In genomic region chr11:118003718-118004117, GRCm38 (mm10) we compare ENCODE assay signal across 16 mouse cellular contexts. TPM values are rescaled to one million over a fixed set of nuclear protein-coding genes. Genes with fewer than 3 reads are reported as not detected.
DNase-seq lines count a peak whose midpoint lies in the region; ATAC-seq and TF ChIP-seq lines count a peak whose summit lies in the region.
"Had no signal": no experiment of that assay in that cellular context is flagged by ENCODE, and none has a peak within 500 bp of the region (broad histone marks: within the 10 kb centered on the region; RNA-seq: fewer than 3 reads in every experiment).

No protein-coding gene starts in this region.

- no peak overlapping the region for H3K9ac ChIP-seq in heart, embryonic 16.5 days (ENCODE audit: low read length)
- no peak overlapping the region for H3K9ac ChIP-seq in kidney, embryonic 14.5 days (ENCODE audit: low read depth, low read length)
- H3K9ac ChIP-seq: forebrain, postnatal 0 days; limb, embryonic 12.5 days; stomach, embryonic 15.5 days had no signal

- H3K27ac ChIP-seq in heart, embryonic 16.5 days (ENCODE audit: low read length): peak overlapping the region; percentile 43; the same call in 1 of the 2 replicates
- H3K27ac ChIP-seq in kidney, embryonic 14.5 days (ENCODE audit: low read depth, low read length): peak overlapping the region; percentile 80
- H3K27ac ChIP-seq in small intestine, adult 2 months (ENCODE audit: insufficient read depth, low read depth, low read length): peak overlapping the region; percentile 15; the same call in 1 of the 2 replicates
- H3K27ac ChIP-seq: limb, embryonic 12.5 days; stomach, embryonic 15.5 days had no signal

- no peak for DNase-seq in heart, postnatal 4 days
- DNase-seq in lung, postnatal 10 days: peak; percentile 42
- no peak for DNase-seq in lung, postnatal 36 days
- DNase-seq in T-cell, adult 2 months (ENCODE audit: low spot score): no peak
- DNase-seq: forebrain, postnatal 0 days; gastrocnemius, postnatal 14 days; heart, postnatal 36 days; layer of hippocampus, postnatal 36 days had no signal

- ATAC-seq in heart, embryonic 16.5 days (replicated peaks; ENCODE audit: extremely low read depth, insufficient read depth, low FRiP score): no peak; the same call in 1 of the 2 replicates
- peak; percentile 56 for ATAC-seq in kidney, embryonic 14.5 days (ENCODE audit: low FRiP score, low TSS enrichment)
- ATAC-seq in frontal cortex, adult (ENCODE audit: low TSS enrichment): no peak
- ATAC-seq: forebrain, postnatal 0 days had no signal

- H3K27me3 ChIP-seq in heart, embryonic 16.5 days (ENCODE audit: control insufficient read depth, insufficient read depth, low read length): no peaks in the 10 kb centered on the region
- no peaks in the 10 kb centered on the region for H3K27me3 ChIP-seq in kidney, embryonic 14.5 days (ENCODE audit: control insufficient read depth, insufficient read depth, low read length)
- no peaks in the 10 kb centered on the region for H3K27me3 ChIP-seq in small intestine, adult 2 months (ENCODE audit: control insufficient read depth, insufficient read depth, low read length)
- H3K27me3 ChIP-seq: CH12.LX; limb, embryonic 12.5 days; stomach, embryonic 15.5 days had no signal

- H3K4me3 ChIP-seq in heart, embryonic 16.5 days (ENCODE audit: low read length): no peak overlapping the region
- no peak overlapping the region for H3K4me3 ChIP-seq in kidney, embryonic 14.5 days (ENCODE audit: low read length)
- H3K4me3 ChIP-seq in small intestine, adult 2 months (ENCODE audit: low read depth, low read length): no peak overlapping the region
- H3K4me3 ChIP-seq: erythroblast, embryonic 14.5 days; limb, embryonic 12.5 days; stomach, embryonic 15.5 days had no signal

- H3K4me1 ChIP-seq in heart, embryonic 16.5 days (ENCODE audit: control insufficient read depth, insufficient read depth, low read length): peaks cover 38% of the 10 kb centered on the region
- peaks cover 37% of the 10 kb centered on the region for H3K4me1 ChIP-seq in kidney, embryonic 14.5 days (ENCODE audit: control insufficient read depth, insufficient read depth, low read length)
- peaks cover 38% of the 10 kb centered on the region for H3K4me1 ChIP-seq in small intestine, adult 2 months (ENCODE audit: control insufficient read depth, insufficient read depth, insufficient read length, low read length)

- TF ChIP-seq CTCF in small intestine, adult 2 months (IDR thresholded peaks at IDR 0.05; ENCODE audit: extremely low read depth, insufficient read length, insufficient replicate concordance, low read depth, low read length): no peak

- peaks cover 30% of the 10 kb centered on the region for H3K36me3 ChIP-seq in heart, embryonic 16.5 days (ENCODE audit: control insufficient read depth, insufficient read depth)
- H3K36me3 ChIP-seq in kidney, embryonic 14.5 days (ENCODE audit: control insufficient read depth, insufficient read depth, low read length): peaks cover 71% of the 10 kb centered on the region
- H3K36me3 ChIP-seq in small intestine, adult 2 months (ENCODE audit: control insufficient read depth, insufficient read depth, low read length): peaks cover 55% of the 10 kb centered on the region

- no peak overlapping the region for H3K4me2 ChIP-seq in heart, embryonic 16.5 days (ENCODE audit: low read depth, low read length)
- H3K4me2 ChIP-seq in kidney, embryonic 14.5 days (replicated peaks; ENCODE audit: low read depth, low read length): no peak overlapping the region
- H3K4me2 ChIP-seq: limb, embryonic 12.5 days; stomach, embryonic 15.5 days had no signal

- TF ChIP-seq POLR2A in small intestine, adult 2 months (IDR thresholded peaks at IDR 0.05; ENCODE audit: low read depth, low read length): no peak

- WGBS in heart, embryonic 16.5 days: 25% methylated on average over 5 of the region's 5 CpGs
- WGBS in kidney, embryonic 14.5 days: 56% methylated on average over 5 of the region's 5 CpGs
- 75% methylated on average over 5 of the region's 5 CpGs for WGBS in small intestine, adult 2 months

- H3K9me3 ChIP-seq in heart, embryonic 16.5 days (replicated peaks; ENCODE audit: control insufficient read depth, low read length): no peaks in the 10 kb centered on the region
- H3K9me3 ChIP-seq in kidney, embryonic 14.5 days (ENCODE audit: control insufficient read depth, low read length): no peaks in the 10 kb centered on the region
- H3K9me3 ChIP-seq: limb, embryonic 12.5 days; stomach, embryonic 15.5 days had no signal

RNA-seq across cellular contexts. Expression of gene Pgs1, which starts 17.6 kb away (rescaled TPM):
- polyA plus RNA-seq in heart, embryonic 16.5 days (2015; fragmentation: Nextera tagmentation; extraction: Ambion mirVana): 26.9 and 28.9 TPM in 2 replicates
- 10 to 100 TPM; 25.0 to 26.2 TPM for total RNA-seq in heart, postnatal 4 days (2021)
- polyA plus RNA-seq in kidney, embryonic 14.5 days (2014; fragmentation: Nextera tagmentation; extraction: Ambion mirVana): 30.0 and 37.5 TPM in 2 replicates
- 19.8 and 35.0 TPM in 2 replicates for polyA plus RNA-seq in small intestine, adult 2 months (2012; rRNA removed)

RNA-seq across cellular contexts. Expression of gene Socs3, which starts 33.9 kb away (rescaled TPM):
- polyA plus RNA-seq in heart, embryonic 16.5 days (2015; fragmentation: Nextera tagmentation; extraction: Ambion mirVana): 7.2 and 8.2 TPM in 2 replicates
- 1 to 10 TPM; 5.5 TPM for total RNA-seq in heart, postnatal 4 days (2021)
- 6.7 and 9.6 TPM in 2 replicates for polyA plus RNA-seq in kidney, embryonic 14.5 days (2014; fragmentation: Nextera tagmentation; extraction: Ambion mirVana)
- 27.2 and 47.2 TPM in 2 replicates for polyA plus RNA-seq in small intestine, adult 2 months (2012; rRNA removed)

Comparison
In these comparisons a context has a peak if more than half of its experiments do, and no peak if none do; other contexts are left out.
1. H3K27ac ChIP-seq: peak in every context shown above with its lines; median percentile 80 in kidney, embryonic 14.5 days; 43 in heart, embryonic 16.5 days; 15 in small intestine, adult 2 months.